Mouse (Mus musculus): ENCODE measurements around the gene Cfl2. TPM values are rescaled to one million over a fixed set of nuclear protein-coding genes. Genes with fewer than 3 reads are reported as not detected.

Cfl2 gene
- polyA plus RNA-seq, 1 experiment from 2014 or later, result 122 TPM

GRCm38 (mm10) chr12:54850551-54850950 lies 12.1 kb downstream of the Cfl2 start:
- no peak for ATAC-seq

DNA sequence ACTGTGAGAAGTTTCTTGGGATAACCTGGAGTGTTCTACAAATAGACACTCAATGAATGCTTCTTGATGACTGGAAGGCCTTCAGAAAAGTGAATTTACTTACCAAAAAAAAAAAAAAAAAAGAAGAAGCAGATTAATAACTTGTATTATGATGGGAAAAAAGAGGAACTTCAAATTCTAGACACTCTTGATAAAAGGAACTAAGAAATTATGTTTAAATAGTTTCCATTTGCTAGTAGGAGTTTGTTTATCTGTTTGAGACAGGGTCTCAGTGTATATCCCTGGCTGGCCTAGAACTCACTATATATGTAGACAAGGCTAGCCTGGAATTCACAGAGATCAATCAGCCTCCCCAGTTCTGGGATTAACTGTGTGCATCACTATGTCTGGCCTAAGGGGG lies 18.3 kb downstream of the Cfl2 start:
- no peaks in the 10 kb centered on the region for H3K36me3 ChIP-seq (ENCODE audit: insufficient read depth, low read length)
- DNase-seq (ENCODE audit: low spot score), result no peak
- no peaks in the 10 kb centered on the region for H3K9me3 ChIP-seq (ENCODE audit: low read length)
- TF ChIP-seq EP300 (IDR thresholded peaks at IDR 0.05), result no peak
- TF ChIP-seq CTCF (IDR thresholded peaks at IDR 0.05), result no peak
- no peak overlapping the region for H3K27ac ChIP-seq (ENCODE audit: low read length)
- H3K4me2 ChIP-seq (replicated peaks; ENCODE audit: low read depth, low read length), result no peak overlapping the region
- no peak overlapping the region for H3K9ac ChIP-seq (replicated peaks; ENCODE audit: low read depth)
- H3K4me3 ChIP-seq (ENCODE audit: low read depth, low read length), result no peak overlapping the region
- no peaks in the 10 kb centered on the region for H3K4me1 ChIP-seq (ENCODE audit: insufficient read depth, low read depth, low read length)
- H3K27me3 ChIP-seq (replicated peaks; ENCODE audit: insufficient read depth, low read length), result no peaks in the 10 kb centered on the region
- no peak for ATAC-seq

More at GRCm38 (mm10) chr12:54850551-54850950, 12.1 kb downstream of the Cfl2 start:
- Histone ChIP-seq H3K9me3 (ENCODE audit: low read length) (no peaks in the 10 kb centered on the region), H3K27ac (ENCODE audit: low read length) (no peak overlapping the region), H3K4me3 (ENCODE audit: low read depth, low read length) (no peak overlapping the region), H3K9ac (replicated peaks; ENCODE audit: low read depth) (no peak overlapping the region), H3K36me3 (ENCODE audit: insufficient read depth, low read length) (no peaks in the 10 kb centered on the region), H3K4me1 (ENCODE audit: insufficient read depth, low read depth, low read length) (no peaks in the 10 kb centered on the region), H3K27me3 (replicated peaks; ENCODE audit: insufficient read depth, low read length) (no peaks in the 10 kb centered on the region), H3K4me2 (replicated peaks; ENCODE audit: low read depth, low read length) (no peak overlapping the region)
- TF ChIP-seq EP300 (IDR thresholded peaks at IDR 0.05) (no peak), CTCF (IDR thresholded peaks at IDR 0.05) (no peak)
- no peak for DNase-seq (ENCODE audit: low spot score)
- 86% methylated on average over 2 of the region's 2 CpGs for WGBS

DNA sequence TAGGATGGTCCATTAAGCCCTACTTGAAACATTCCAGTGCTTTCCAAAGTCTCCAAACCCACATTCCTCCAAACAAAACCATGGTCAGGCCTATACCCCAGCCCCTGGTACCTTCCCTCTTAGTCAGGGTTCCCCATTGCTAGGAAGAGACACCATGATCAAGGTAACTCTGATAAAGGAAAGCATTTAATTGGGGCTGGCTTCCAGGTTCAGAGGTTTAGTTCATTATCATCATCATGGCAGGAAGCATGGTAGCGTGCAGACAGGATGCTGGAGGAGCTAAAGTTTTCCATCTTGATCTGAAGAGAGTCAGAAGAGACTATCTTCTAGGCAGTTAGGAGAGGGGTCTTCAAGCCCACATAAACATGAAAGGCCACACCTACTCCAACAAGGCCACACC lies 21.1 kb downstream of the Cfl2 start:
- no peak overlapping the region for H3K4me2 ChIP-seq (replicated peaks; ENCODE audit: low read depth, low read length)
- no peaks in the 10 kb centered on the region for H3K36me3 ChIP-seq (ENCODE audit: insufficient read depth, low read length)
- H3K9ac ChIP-seq (replicated peaks; ENCODE audit: low read depth), result no peak overlapping the region
- TF ChIP-seq EP300 (IDR thresholded peaks at IDR 0.05) (no peak), CTCF (IDR thresholded peaks at IDR 0.05) (no peak)
- DNase-seq (ENCODE audit: low spot score) (no peak), ATAC-seq (no peak)
- H3K27ac ChIP-seq (ENCODE audit: low read length), result no peak overlapping the region
- H3K27me3 ChIP-seq (replicated peaks; ENCODE audit: insufficient read depth, low read length), result no peaks in the 10 kb centered on the region
- no peak overlapping the region for H3K4me3 ChIP-seq (ENCODE audit: low read depth, low read length)
- H3K9me3 ChIP-seq (ENCODE audit: low read length), result no peaks in the 10 kb centered on the region
- H3K4me1 ChIP-seq (ENCODE audit: insufficient read depth, low read depth, low read length), result no peaks in the 10 kb centered on the region
- WGBS, result 86% methylated on average over 1 of the region's 1 CpGs

GRCm38 (mm10) chr12:54839815-54840214 lies 22.9 kb downstream of the Cfl2 start:
- Histone ChIP-seq H3K27me3 (replicated peaks; ENCODE audit: insufficient read depth, low read length) (no peaks in the 10 kb centered on the region), H3K27ac (ENCODE audit: low read length) (no peak overlapping the region), H3K4me1 (ENCODE audit: insufficient read depth, low read depth, low read length) (peaks cover 2% of the 10 kb centered on the region; the same call in 1 of the 2 replicates), H3K4me3 (ENCODE audit: low read depth, low read length) (no peak overlapping the region), H3K9me3 (ENCODE audit: low read length) (no peaks in the 10 kb centered on the region), H3K9ac (replicated peaks; ENCODE audit: low read depth) (no peak overlapping the region), H3K4me2 (replicated peaks; ENCODE audit: low read depth, low read length) (no peak overlapping the region), H3K36me3 (ENCODE audit: insufficient read depth, low read length) (no peaks in the 10 kb centered on the region)
- DNase-seq (ENCODE audit: low spot score) (no peak), ATAC-seq (no peak)
- no peak for TF ChIP-seq CTCF (IDR thresholded peaks at IDR 0.05)
- no peak for TF ChIP-seq EP300 (IDR thresholded peaks at IDR 0.05)
- WGBS, result 80% methylated on average over 2 of the region's 2 CpGs

GRCm38 (mm10) chr12:54838931-54839330 lies 23.7 kb downstream of the Cfl2 start:
- H3K27me3 ChIP-seq (replicated peaks; ENCODE audit: insufficient read depth, low read length), result no peaks in the 10 kb centered on the region
- H3K36me3 ChIP-seq (ENCODE audit: insufficient read depth, low read length), result no peaks in the 10 kb centered on the region
- H3K4me3 ChIP-seq (ENCODE audit: low read depth, low read length), result no peak overlapping the region
- H3K27ac ChIP-seq (ENCODE audit: low read length), result no peak overlapping the region
- DNase-seq (ENCODE audit: low spot score) (no peak), ATAC-seq (no peak)
- no peaks in the 10 kb centered on the region for H3K9me3 ChIP-seq (ENCODE audit: low read length)
- no peak overlapping the region for H3K4me2 ChIP-seq (replicated peaks; ENCODE audit: low read depth, low read length)
- no peak overlapping the region for H3K9ac ChIP-seq (replicated peaks; ENCODE audit: low read depth)
- TF ChIP-seq EP300 (IDR thresholded peaks at IDR 0.05) (no peak), CTCF (IDR thresholded peaks at IDR 0.05) (no peak)
- peaks cover 2% of the 10 kb centered on the region; the same call in 1 of the 2 replicates for H3K4me1 ChIP-seq (ENCODE audit: insufficient read depth, low read depth, low read length)

DNA sequence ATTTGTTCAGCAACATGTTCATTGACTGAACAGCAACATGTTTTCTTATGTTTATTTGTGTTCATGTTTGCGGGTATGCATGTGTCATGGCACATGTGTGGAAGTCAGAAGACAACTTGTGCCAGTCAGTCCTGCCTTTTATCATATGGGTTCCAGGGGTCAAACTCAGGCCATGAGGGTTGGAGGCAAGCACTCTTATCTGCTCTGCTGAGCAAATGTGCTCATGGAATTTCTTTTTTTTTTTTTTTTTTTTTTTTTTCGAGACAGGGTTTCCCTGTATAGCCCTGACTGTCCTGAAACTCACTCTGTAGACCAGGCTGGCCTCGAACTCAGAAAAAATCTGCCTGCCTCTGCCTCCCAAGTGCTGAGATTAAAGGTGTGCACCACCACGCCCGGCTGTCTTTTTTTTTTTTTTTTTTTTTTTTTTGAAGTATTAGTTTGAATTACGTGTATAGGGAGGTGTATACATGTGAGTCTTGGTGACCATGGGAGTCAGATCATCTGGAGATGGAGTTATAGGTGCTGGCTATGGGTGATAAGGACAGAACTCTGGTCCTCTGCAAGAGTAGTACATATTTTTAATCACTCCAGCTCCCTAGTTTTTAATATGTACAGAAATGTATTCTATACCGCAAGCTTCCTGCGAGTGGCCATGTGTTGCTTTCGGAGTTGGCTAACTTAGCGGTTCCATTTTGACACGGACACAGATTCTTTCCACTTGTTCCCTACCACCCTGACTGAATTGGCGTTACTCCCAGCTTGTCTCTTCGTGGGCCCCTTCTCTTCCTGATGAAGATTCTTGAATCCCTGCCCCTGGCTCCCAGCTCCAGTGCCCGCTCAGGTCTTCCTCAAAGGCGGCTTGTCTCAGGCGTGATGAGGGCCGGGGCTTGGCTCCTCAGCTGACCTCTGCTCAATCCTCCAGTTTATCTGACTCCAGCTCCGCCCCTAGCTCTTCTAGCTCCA lies 26.8 kb downstream of the Cfl2 start:
- no peak overlapping the region for H3K4me2 ChIP-seq (replicated peaks; ENCODE audit: low read depth, low read length)

More for the DNA sequence above, 26.8 kb downstream of the Cfl2 start:
- Histone ChIP-seq H3K27me3 (replicated peaks; ENCODE audit: insufficient read depth, low read length) (no peaks in the 10 kb centered on the region), H3K4me3 (ENCODE audit: low read depth, low read length) (no peak overlapping the region; the same call in 1 of the 2 replicates), H3K9me3 (ENCODE audit: low read length) (no peaks in the 10 kb centered on the region), H3K36me3 (ENCODE audit: insufficient read depth, low read length) (no peaks in the 10 kb centered on the region), H3K4me1 (ENCODE audit: insufficient read depth, low read depth, low read length) (peaks cover 2% of the 10 kb centered on the region; the same call in 1 of the 2 replicates), H3K9ac (replicated peaks; ENCODE audit: low read depth) (no peak overlapping the region), H3K27ac (ENCODE audit: low read length) (0 out of 2 replicates have a peak overlapping the region, but pooled peaks have one; percentile 58)
- DNase-seq (ENCODE audit: low spot score) (no peak), ATAC-seq (no peak)
- WGBS, result 56% methylated on average over 17 of the region's 18 CpGs
- no peak for TF ChIP-seq CTCF (IDR thresholded peaks at IDR 0.05)
- no peak for TF ChIP-seq EP300 (IDR thresholded peaks at IDR 0.05)
